Mouse (Mus musculus): ENCODE data around the gene Ppp1r18.

- TF ChIP-seq HCFC1 (IDR thresholded peaks at IDR 0.05; ENCODE audit: borderline replicate concordance, insufficient read depth, low read length), result no peak
- no peak for TF ChIP-seq MAFK (IDR thresholded peaks at IDR 0.05; ENCODE audit: insufficient read depth, low read depth, low read length)
- TF ChIP-seq CHD2 (IDR thresholded peaks at IDR 0.05; ENCODE audit: low read depth, low read length), result no peak
- TF ChIP-seq ZNF384 (IDR thresholded peaks at IDR 0.05; ENCODE audit: low read depth, low read length), result no peak
These were observed 49.6 kb upstream of the Ppp1r18 start for GRCm38 (mm10) chr17:35815836-35816235.

All from ES-E14 (cell line).